ENCODE assay signal across 8 mouse cellular contexts in genomic region chr11:98773635-98774295, GRCm38 (mm10). TPM values are rescaled to one million over a fixed set of nuclear protein-coding genes. Genes with fewer than 3 reads are reported as not detected.
A peak's percentile ranks its signal among the peaks of the same experiment; 100 is the strongest.
DNase-seq lines count a peak whose midpoint lies in the region; ATAC-seq and TF ChIP-seq lines count a peak whose summit lies in the region.

No protein-coding gene starts in this region.

- in situ Hi-C loops in CH12.LX (cut with MboI; ENCODE audit: low pct_ligation_motif_present, low pct_unique_long_range_greater_than_20kb, low sequenced_read_pairs) = no loop called here

- peaks cover 36 to 52% of the 10 kb centered on the region in 2 experiments for H3K4me1 ChIP-seq in CH12.LX (ENCODE audit: control insufficient read depth in 1 of 2, insufficient read depth in 2 of 2)
- H3K4me1 ChIP-seq in forebrain, embryonic 11.5 days (replicated peaks; ENCODE audit: control insufficient read depth, insufficient read depth, low read length) = peaks cover 29% of the 10 kb centered on the region
- H3K4me1 ChIP-seq in heart, postnatal 0 days (ENCODE audit: control insufficient read depth, insufficient read depth) = peaks cover 54% of the 10 kb centered on the region
- peaks cover 70% of the 10 kb centered on the region for H3K4me1 ChIP-seq in liver, postnatal 0 days (ENCODE audit: insufficient read depth)
- peaks cover 37% of the 10 kb centered on the region for H3K4me1 ChIP-seq in neural tube, embryonic 14.5 days (ENCODE audit: control insufficient read depth, insufficient read depth, low read length)

- peak; percentile 84 for ATAC-seq in forebrain, embryonic 11.5 days (replicated peaks; ENCODE audit: low FRiP score)
- ATAC-seq in heart, postnatal 0 days (ENCODE audit: insufficient read depth, low read depth) = peak; percentile 69
- peak; percentile 86 for ATAC-seq in liver, postnatal 0 days
- ATAC-seq in neural tube, embryonic 14.5 days (ENCODE audit: low read depth) = peak; percentile 67

- H3K36me3 ChIP-seq in CH12.LX (replicated peaks in 1 of 2; ENCODE audit: control insufficient read depth in 1 of 2, insufficient read depth in 1 of 2, low read length in 1 of 2) = peaks cover 0 to 9% of the 10 kb centered on the region in 2 experiments
- H3K36me3 ChIP-seq in forebrain, embryonic 11.5 days (ENCODE audit: control insufficient read depth, insufficient read depth, low read length) = no peaks in the 10 kb centered on the region
- peaks cover 30% of the 10 kb centered on the region for H3K36me3 ChIP-seq in heart, postnatal 0 days (replicated peaks; ENCODE audit: control insufficient read depth, insufficient read depth, low read length)
- H3K36me3 ChIP-seq in liver, postnatal 0 days (replicated peaks; ENCODE audit: insufficient read depth, low read length) = peaks cover 18% of the 10 kb centered on the region
- H3K36me3 ChIP-seq in neural tube, embryonic 14.5 days (ENCODE audit: control insufficient read depth, insufficient read depth, low read length) = peaks cover 20% of the 10 kb centered on the region; the same call in 1 of the 2 replicates

- H3K79me2 ChIP-seq in CH12.LX (replicated peaks; ENCODE audit: control insufficient read depth, extremely low read depth, insufficient read depth, poor library complexity, severe bottlenecking) = no peaks in the 10 kb centered on the region

- peak overlapping the region; percentile 87 for H3K4me2 ChIP-seq in CH12.LX (ENCODE audit: insufficient read depth, low read depth, poor library complexity, severe bottlenecking)
- peak overlapping the region; percentile 61 for H3K4me2 ChIP-seq in forebrain, embryonic 11.5 days (ENCODE audit: low read depth, low read length, severe bottlenecking)
- peak overlapping the region; percentile 82 for H3K4me2 ChIP-seq in heart, postnatal 0 days (ENCODE audit: low read depth, low read length)
- peak overlapping the region; percentile 80 for H3K4me2 ChIP-seq in liver, postnatal 0 days (ENCODE audit: low read depth, low read length)
- peak overlapping the region; percentile 84 for H3K4me2 ChIP-seq in neural tube, embryonic 14.5 days (ENCODE audit: low read depth, low read length)

- TF ChIP-seq EP300 in CH12.LX (IDR thresholded peaks at IDR 0.05; ENCODE audit: low read length) = no peak
- peak; percentile 42; the same call in 1 of the 2 replicates for TF ChIP-seq EP300 in heart, postnatal 0 days (IDR thresholded peaks at IDR 0.05; ENCODE audit: low read depth)
- peak; percentile 79 for TF ChIP-seq EP300 in liver, postnatal 0 days (IDR thresholded peaks at IDR 0.05; ENCODE audit: low read depth)

- H3K27me3 ChIP-seq in CH12.LX (replicated peaks) = peaks cover 17% of the 10 kb centered on the region
- H3K27me3 ChIP-seq in forebrain, embryonic 11.5 days (ENCODE audit: control insufficient read depth, insufficient read depth, low read length) = no peaks in the 10 kb centered on the region
- no peaks in the 10 kb centered on the region for H3K27me3 ChIP-seq in heart, postnatal 0 days (ENCODE audit: control insufficient read depth, insufficient read depth, low read length)
- H3K27me3 ChIP-seq in liver, postnatal 0 days (ENCODE audit: insufficient read depth, low read length) = no peaks in the 10 kb centered on the region
- H3K27me3 ChIP-seq in neural tube, embryonic 14.5 days (ENCODE audit: control insufficient read depth, insufficient read depth, low read length) = no peaks in the 10 kb centered on the region

- dilution Hi-C loops in CH12.LX (cut with MboI; ENCODE audit: extremely low pct_ligation_motif_present, extremely low pct_unique_long_range_greater_than_20kb, low sequenced_read_pairs) = no loop called here

- peak overlapping the region in 2 of 3 experiments; percentile 27 to 46 for H3K4me3 ChIP-seq in CH12.LX (replicated peaks in 1 of 3; ENCODE audit: low read depth in 2 of 3, low read length in 2 of 3, poor library complexity in 1 of 3)
- H3K4me3 ChIP-seq in forebrain, embryonic 11.5 days (ENCODE audit: low read depth, low read length) = peak overlapping the region; percentile 28
- H3K4me3 ChIP-seq in heart, postnatal 0 days (ENCODE audit: low read depth, low read length) = peak overlapping the region; percentile 71
- peak overlapping the region; percentile 53 for H3K4me3 ChIP-seq in liver, postnatal 0 days (ENCODE audit: low read depth, low read length)
- peak overlapping the region; percentile 39 for H3K4me3 ChIP-seq in neural tube, embryonic 14.5 days (ENCODE audit: low read depth, low read length)

- H3K9ac ChIP-seq in CH12.LX (ENCODE audit: insufficient read depth, low read depth) = peak overlapping the region; percentile 4; the same call in 1 of the 2 replicates
- H3K9ac ChIP-seq in forebrain, embryonic 11.5 days (ENCODE audit: low read length) = peak overlapping the region; percentile 17; the same call in 1 of the 2 replicates
- peak overlapping the region; percentile 89 for H3K9ac ChIP-seq in heart, postnatal 0 days (replicated peaks; ENCODE audit: low read depth, low read length)
- peak overlapping the region; percentile 84 for H3K9ac ChIP-seq in liver, postnatal 0 days (replicated peaks)
- peak overlapping the region; percentile 25; the same call in 1 of the 2 replicates for H3K9ac ChIP-seq in neural tube, embryonic 14.5 days (replicated peaks; ENCODE audit: low read depth, low read length)

- TF ChIP-seq CTCF in CH12.LX (conservative IDR thresholded peaks at IDR 0.05 in 1 of 2, IDR thresholded peaks at IDR 0.05 in 1 of 2; ENCODE audit: low read depth in 2 of 2, low read length in 2 of 2) = no peak
- TF ChIP-seq CTCF in heart, postnatal 0 days (IDR thresholded peaks at IDR 0.05; ENCODE audit: low read depth) = peak; percentile 11; the same call in 1 of the 2 replicates
- TF ChIP-seq CTCF in liver, postnatal 0 days (IDR thresholded peaks at IDR 0.05; ENCODE audit: low read depth) = peak; percentile 15; the same call in 1 of the 2 replicates

- no peak overlapping the region for H3K27ac ChIP-seq in CH12.LX (ENCODE audit: insufficient read depth, low read depth)
- no peak overlapping the region for H3K27ac ChIP-seq in forebrain, embryonic 11.5 days (ENCODE audit: low read depth, low read length)
- peak overlapping the region; percentile 98 for H3K27ac ChIP-seq in heart, postnatal 0 days (ENCODE audit: low read depth)
- H3K27ac ChIP-seq in liver, postnatal 0 days (ENCODE audit: low read depth) = peak overlapping the region; percentile 94
- H3K27ac ChIP-seq in neural tube, embryonic 14.5 days (ENCODE audit: low read depth, low read length) = no peak overlapping the region

- no peaks in the 10 kb centered on the region for H3K9me3 ChIP-seq in CH12.LX (replicated peaks; ENCODE audit: low read length)
- no peaks in the 10 kb centered on the region for H3K9me3 ChIP-seq in forebrain, embryonic 11.5 days (ENCODE audit: control insufficient read depth, low read length)
- no peaks in the 10 kb centered on the region for H3K9me3 ChIP-seq in heart, postnatal 0 days (replicated peaks; ENCODE audit: control insufficient read depth, low read length)
- no peaks in the 10 kb centered on the region for H3K9me3 ChIP-seq in liver, postnatal 0 days (ENCODE audit: low read length)
- H3K9me3 ChIP-seq in neural tube, embryonic 14.5 days (ENCODE audit: control insufficient read depth, low read length) = no peaks in the 10 kb centered on the region

- peak; percentile 99 for DNase-seq in CH12.LX (ENCODE audit: extremely low read depth)
- peak; percentile 99 for DNase-seq in c-Kit-positive CD71-positive TER-119-negative erythroid progenitor cells, embryonic 14.5 days (ENCODE audit: low read depth)
- peak; percentile 96 for DNase-seq in forebrain, embryonic 11.5 days (ENCODE audit: low spot score)
- DNase-seq in heart, postnatal 0 days (ENCODE audit: low spot score) = peak; percentile 99
- peak; percentile 100 for DNase-seq in large intestine, adult 2 months (ENCODE audit: low read depth, low spot score)
- DNase-seq in liver, postnatal 0 days = peak; percentile 100
- peak; percentile 99 for DNase-seq in testis, postnatal 10 days (ENCODE audit: low spot score)

- WGBS in forebrain, embryonic 11.5 days = 1% methylated on average over 35 of the region's 37 CpGs
- WGBS in heart, postnatal 0 days = under 1% methylated on average over 36 of the region's 37 CpGs
- WGBS in large intestine, adult 2 months = 0% methylated on average over 37 of the region's 37 CpGs
- WGBS in liver, postnatal 0 days (ENCODE audit: insufficient replicate concordance) = under 1% methylated on average over 34 of the region's 37 CpGs
- WGBS in neural tube, embryonic 14.5 days = 1% methylated on average over 37 of the region's 37 CpGs

- TF ChIP-seq RAD21 in CH12.LX (IDR thresholded peaks at IDR 0.05; ENCODE audit: low read depth, low read length) = no peak

- TF ChIP-seq POLR2A in CH12.LX (IDR thresholded peaks at IDR 0.05; ENCODE audit: low read depth, low read length) = peak; percentile 62

RNA-seq across cellular contexts. Expression of gene Nr1d1, which starts 1.4 kb away (rescaled TPM):
- total RNA-seq in CH12.LX (2012; rRNA removed) = 0.21 and 0.25 TPM in 2 replicates
- total RNA-seq in CH12.LX (2014; rRNA removed) = 0.17 and 0.39 TPM in 2 replicates
- polyA plus RNA-seq in CH12.LX (2012; ENCODE audit: insufficient read length, low read depth) = 0.95 and 1.4 TPM in 2 replicates
- polyA plus RNA-seq in forebrain, embryonic 11.5 days (2014; fragmentation: Nextera tagmentation; extraction: Ambion mirVana) = 1.0 and 1.6 TPM in 2 replicates
- total RNA-seq in heart, postnatal 0 days (2014; rRNA removed; ENCODE audit: low replicate concordance) = 21.0 and 24.3 TPM in 2 replicates
- polyA plus RNA-seq in heart, postnatal 0 days (2015; fragmentation: Nextera tagmentation; extraction: Ambion mirVana) = 10.2 and 10.7 TPM in 2 replicates
- polyA plus RNA-seq in large intestine, adult 2 months (2012; rRNA removed) = 32.0 and 71.6 TPM in 2 replicates
- polyA plus RNA-seq in liver, postnatal 0 days (2015; fragmentation: Nextera tagmentation; extraction: Ambion mirVana) = 2.0 and 4.2 TPM in 2 replicates
- polyA plus RNA-seq in neural tube, embryonic 14.5 days (2014; fragmentation: Nextera tagmentation; extraction: Ambion mirVana) = 3.8 and 3.9 TPM in 2 replicates

RNA-seq across cellular contexts. Expression of gene Msl1, which starts 21.6 kb away (rescaled TPM):
- total RNA-seq in CH12.LX (2012; rRNA removed) (27.3 and 30.7 TPM in 2 replicates), CH12.LX (2014; rRNA removed) (25.9 and 26.4 TPM in 2 replicates)
- polyA plus RNA-seq in CH12.LX (2012; ENCODE audit: insufficient read length, low read depth) = 57.1 and 58.1 TPM in 2 replicates
- polyA plus RNA-seq in forebrain, embryonic 11.5 days (2014; fragmentation: Nextera tagmentation; extraction: Ambion mirVana) = 24.0 and 28.4 TPM in 2 replicates
- total RNA-seq in heart, postnatal 0 days (2014; rRNA removed; ENCODE audit: low replicate concordance) = 47.4 and 54.6 TPM in 2 replicates
- polyA plus RNA-seq in heart, postnatal 0 days (2015; fragmentation: Nextera tagmentation; extraction: Ambion mirVana) = 11.3 and 12.6 TPM in 2 replicates
- 22.1 and 32.3 TPM in 2 replicates for polyA plus RNA-seq in large intestine, adult 2 months (2012; rRNA removed)
- 5.4 and 6.5 TPM in 2 replicates for polyA plus RNA-seq in liver, postnatal 0 days (2015; fragmentation: Nextera tagmentation; extraction: Ambion mirVana)
- polyA plus RNA-seq in neural tube, embryonic 14.5 days (2014; fragmentation: Nextera tagmentation; extraction: Ambion mirVana) = 24.2 and 26.9 TPM in 2 replicates

RNA-seq across cellular contexts. Expression of gene Casc3, which starts 30.9 kb away (rescaled TPM):
- total RNA-seq in CH12.LX (2012; rRNA removed) (16.7 and 18.3 TPM in 2 replicates), CH12.LX (2014; rRNA removed) (14.4 and 14.7 TPM in 2 replicates)
- polyA plus RNA-seq in CH12.LX (2012; ENCODE audit: insufficient read length, low read depth) = 71.7 and 93.0 TPM in 2 replicates
- 59.9 and 63.2 TPM in 2 replicates for polyA plus RNA-seq in forebrain, embryonic 11.5 days (2014; fragmentation: Nextera tagmentation; extraction: Ambion mirVana)
- 6.8 and 9.7 TPM in 2 replicates for total RNA-seq in heart, postnatal 0 days (2014; rRNA removed; ENCODE audit: low replicate concordance)
- polyA plus RNA-seq in heart, postnatal 0 days (2015; fragmentation: Nextera tagmentation; extraction: Ambion mirVana) = 11.6 and 11.9 TPM in 2 replicates
- polyA plus RNA-seq in large intestine, adult 2 months (2012; rRNA removed) = 21.1 and 23.8 TPM in 2 replicates
- 6.7 and 7.0 TPM in 2 replicates for polyA plus RNA-seq in liver, postnatal 0 days (2015; fragmentation: Nextera tagmentation; extraction: Ambion mirVana)
- polyA plus RNA-seq in neural tube, embryonic 14.5 days (2014; fragmentation: Nextera tagmentation; extraction: Ambion mirVana) = 47.9 and 54.1 TPM in 2 replicates

RNA-seq across cellular contexts. Expression of gene Thra, which starts 33.3 kb away (rescaled TPM):
- total RNA-seq in CH12.LX (2012; rRNA removed) = 2.5 and 3.9 TPM in 2 replicates
- 0.81 and 1.1 TPM in 2 replicates for total RNA-seq in CH12.LX (2014; rRNA removed)
- 3.8 and 4.3 TPM in 2 replicates for polyA plus RNA-seq in CH12.LX (2012; ENCODE audit: insufficient read length, low read depth)
- polyA plus RNA-seq in forebrain, embryonic 11.5 days (2014; fragmentation: Nextera tagmentation; extraction: Ambion mirVana) = 35.9 and 36.9 TPM in 2 replicates
- 188 and 234 TPM in 2 replicates for total RNA-seq in heart, postnatal 0 days (2014; rRNA removed; ENCODE audit: low replicate concordance)
- 40.8 and 44.0 TPM in 2 replicates for polyA plus RNA-seq in heart, postnatal 0 days (2015; fragmentation: Nextera tagmentation; extraction: Ambion mirVana)
- 55.9 and 83.8 TPM in 2 replicates for polyA plus RNA-seq in large intestine, adult 2 months (2012; rRNA removed)
- polyA plus RNA-seq in liver, postnatal 0 days (2015; fragmentation: Nextera tagmentation; extraction: Ambion mirVana) = 5.1 and 6.1 TPM in 2 replicates
- polyA plus RNA-seq in neural tube, embryonic 14.5 days (2014; fragmentation: Nextera tagmentation; extraction: Ambion mirVana) = 148 and 186 TPM in 2 replicates

RNA-seq across cellular contexts. Expression of gene Med24, which starts 44.5 kb away (rescaled TPM):
- 47.7 and 48.6 TPM in 2 replicates for total RNA-seq in CH12.LX (2012; rRNA removed)
- 26.5 and 30.9 TPM in 2 replicates for total RNA-seq in CH12.LX (2014; rRNA removed)
- 64.2 and 78.8 TPM in 2 replicates for polyA plus RNA-seq in CH12.LX (2012; ENCODE audit: insufficient read length, low read depth)
- 75.9 and 76.6 TPM in 2 replicates for polyA plus RNA-seq in forebrain, embryonic 11.5 days (2014; fragmentation: Nextera tagmentation; extraction: Ambion mirVana)
- 39.9 and 48.0 TPM in 2 replicates for total RNA-seq in heart, postnatal 0 days (2014; rRNA removed; ENCODE audit: low replicate concordance)
- 21.9 and 23.3 TPM in 2 replicates for polyA plus RNA-seq in heart, postnatal 0 days (2015; fragmentation: Nextera tagmentation; extraction: Ambion mirVana)
- 43.2 and 50.8 TPM in 2 replicates for polyA plus RNA-seq in large intestine, adult 2 months (2012; rRNA removed)
- polyA plus RNA-seq in liver, postnatal 0 days (2015; fragmentation: Nextera tagmentation; extraction: Ambion mirVana) = 10.5 and 10.9 TPM in 2 replicates
- polyA plus RNA-seq in neural tube, embryonic 14.5 days (2014; fragmentation: Nextera tagmentation; extraction: Ambion mirVana) = 52.3 and 59.4 TPM in 2 replicates

Comparison
In these comparisons a context has a peak if more than half of its experiments do, and no peak if none do; other contexts are left out.
1. H3K27ac ChIP-seq: peak in heart, postnatal 0 days (single experiment) and liver, postnatal 0 days (single experiment); none in CH12.LX (single experiment), forebrain, embryonic 11.5 days (single experiment) and neural tube, embryonic 14.5 days (single experiment).
2. H3K9ac ChIP-seq: peak in every context shown above with its lines; median percentile 89 in heart, postnatal 0 days; 84 in liver, postnatal 0 days; 25 in neural tube, embryonic 14.5 days; 17 in forebrain, embryonic 11.5 days; 4 in CH12.LX.
3. CTCF ChIP-seq: peak in heart, postnatal 0 days (single experiment) and liver, postnatal 0 days (single experiment); none in CH12.LX (0 of 2).
4. Peak in every context shown above with its lines, with median percentiles within 50 percentile points of each other: DNase-seq, H3K4me2 ChIP-seq, H3K4me3 ChIP-seq and ATAC-seq.